In the genomic region with DNA sequence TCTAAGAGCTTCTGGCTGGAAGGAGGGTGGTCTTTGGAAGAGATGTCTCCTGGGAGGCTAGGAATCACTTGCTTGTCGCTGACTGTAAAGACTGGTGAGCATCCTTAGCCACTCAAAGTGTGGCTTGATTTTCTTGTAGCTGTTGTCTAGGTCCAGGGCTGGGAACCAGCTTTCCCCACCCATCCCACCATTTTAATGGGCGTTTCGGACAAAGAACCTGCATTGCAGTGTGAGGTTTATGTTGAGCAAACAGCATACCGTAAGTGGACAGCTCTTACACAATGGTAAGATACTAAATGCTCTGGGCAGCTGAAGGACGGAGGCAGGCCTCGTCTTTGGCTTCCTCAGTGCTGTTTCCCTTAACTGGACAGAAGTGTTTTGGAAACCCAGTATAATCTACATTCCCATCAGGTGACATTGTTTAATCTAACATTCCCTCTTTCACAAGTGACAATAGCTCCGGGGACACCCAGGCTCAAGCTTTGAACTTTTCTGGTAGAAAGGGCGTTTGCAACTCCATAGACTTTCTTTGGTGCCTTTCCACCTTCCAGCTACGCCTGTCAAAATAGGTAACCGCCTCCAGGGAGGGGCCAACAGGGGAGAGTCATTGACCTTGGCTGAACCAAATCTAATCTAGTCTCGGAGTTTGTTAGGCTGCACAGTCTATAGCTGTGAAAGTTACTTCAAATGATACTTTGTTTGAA, we compare ENCODE assay signal across 8 mouse cellular contexts. TPM values are rescaled to one million over a fixed set of nuclear protein-coding genes. Genes with fewer than 3 reads are reported as not detected.
DNase-seq lines count a peak whose midpoint lies in the region; ATAC-seq and TF ChIP-seq lines count a peak whose summit lies in the region.

No protein-coding gene starts in this region.

- peak overlapping the region; percentile 85 for H3K4me2 ChIP-seq in lung, postnatal 0 days (replicated peaks; ENCODE audit: low read depth, low read length)
- H3K4me2 ChIP-seq in stomach, embryonic 15.5 days, result peak overlapping the region; percentile 75

- no peak for ATAC-seq in CD4-positive, CD25-positive, alpha-beta regulatory T cell, adult 4 months
- peak; percentile 8 for ATAC-seq in lung, postnatal 0 days
- ATAC-seq in stomach, embryonic 15.5 days (ENCODE audit: insufficient read depth, low FRiP score, low read depth), result no peak

- peak; percentile 85 for TF ChIP-seq EP300 in lung, postnatal 0 days (IDR thresholded peaks at IDR 0.05)

- no peaks in the 10 kb centered on the region for H3K27me3 ChIP-seq in lung, postnatal 0 days (replicated peaks; ENCODE audit: insufficient read depth, low read length)
- H3K27me3 ChIP-seq in stomach, embryonic 15.5 days (replicated peaks), result no peaks in the 10 kb centered on the region

- peaks cover 10% of the 10 kb centered on the region; the same call in 1 of the 2 replicates for H3K4me1 ChIP-seq in lung, postnatal 0 days (ENCODE audit: insufficient read depth, low read depth, low read length)
- peaks cover 13% of the 10 kb centered on the region; the same call in 1 of the 2 replicates for H3K4me1 ChIP-seq in stomach, embryonic 15.5 days

- no peak overlapping the region for H3K9ac ChIP-seq in lung, postnatal 0 days (replicated peaks; ENCODE audit: low read depth)
- H3K9ac ChIP-seq in stomach, embryonic 15.5 days, result no peak overlapping the region

- peak; percentile 67 for DNase-seq in CD4-positive, CD25-positive, alpha-beta regulatory T cell, adult 2 months (ENCODE audit: low read depth, low spot score)
- DNase-seq in brain, adult 2 months (ENCODE audit: low read depth, low spot score), result peak; percentile 61
- peak; percentile 67 for DNase-seq in heart, adult 18-20 months
- DNase-seq in kidney, adult 8-10 months, result peak; percentile 63 to 71
- peak; percentile 85 for DNase-seq in lung, postnatal 0 days (ENCODE audit: low spot score)
- DNase-seq in layer of hippocampus, postnatal 36 days, result no peak

- peak overlapping the region; percentile 97 for H3K27ac ChIP-seq in lung, postnatal 0 days (ENCODE audit: low read length)
- no peak overlapping the region; the same call in 1 of the 2 replicates for H3K27ac ChIP-seq in stomach, embryonic 15.5 days

- H3K4me3 ChIP-seq in lung, postnatal 0 days (ENCODE audit: low read depth, low read length), result peak overlapping the region; percentile 99
- H3K4me3 ChIP-seq in stomach, embryonic 15.5 days (replicated peaks), result peak overlapping the region; percentile 91

- 16% methylated on average over 11 of the region's 11 CpGs for WGBS in lung, postnatal 0 days
- WGBS in stomach, embryonic 15.5 days, result 30% methylated on average over 11 of the region's 11 CpGs

- no peak for TF ChIP-seq CTCF in lung, postnatal 0 days (IDR thresholded peaks at IDR 0.05)

- H3K36me3 ChIP-seq in lung, postnatal 0 days (ENCODE audit: insufficient read depth, low read length), result no peaks in the 10 kb centered on the region
- H3K36me3 ChIP-seq in stomach, embryonic 15.5 days, result no peaks in the 10 kb centered on the region

- no peaks in the 10 kb centered on the region for H3K9me3 ChIP-seq in lung, postnatal 0 days (ENCODE audit: low read length)
- H3K9me3 ChIP-seq in stomach, embryonic 15.5 days, result no peaks in the 10 kb centered on the region

RNA-seq across cellular contexts. Expression of a gene that starts 1.7 kb away (rescaled TPM):
- polyA plus RNA-seq in CD4-positive, CD25-positive, alpha-beta regulatory T cell, adult 4 months (2017; shearing (Covaris generic)), result 10 to 100 TPM; 21.6 to 25.6 TPM
- total RNA-seq in heart, adult 18-20 months (2021), result 10 to 100 TPM; 61.0 to 74.9 TPM
- 9.6 and 16.2 TPM in 2 replicates for polyA plus RNA-seq in lung, postnatal 0 days (2015; fragmentation: Nextera tagmentation; extraction: Ambion mirVana)
- polyA plus RNA-seq in stomach, embryonic 15.5 days (2015; fragmentation: Nextera tagmentation; extraction: Ambion mirVana), result 18.9 and 20.9 TPM in 2 replicates
- 100 to 1,000 TPM; 142 to 156 TPM for total RNA-seq in layer of hippocampus, postnatal 36 days (2021)

Comparison
In these comparisons a context has a peak if more than half of its experiments do, and no peak if none do; other contexts are left out.
1. DNase-seq: peak in CD4-positive, CD25-positive, alpha-beta regulatory T cell, adult 2 months (single experiment), brain, adult 2 months (single experiment), heart, adult 18-20 months (2 of 2), kidney, adult 8-10 months (2 of 2) and lung, postnatal 0 days (single experiment); none in layer of hippocampus, postnatal 36 days (0 of 2).